Mouse (Mus musculus) E14TG2a.4 (cell line): ENCODE results near the gene Creb3l4.

ENCODE experiments used
- CTCF ChIP-seq: conservative IDR thresholded peaks from 2 replicates; pipeline ENCODE4 v1.5.1; 2014; ENCODE audit warnings: low read length
- NANOG ChIP-seq: IDR thresholded peaks from 2 replicates; pipeline ENCODE4 v1.6.1; 2014; ENCODE audit warnings: borderline replicate concordance, low read length, mixed read lengths
- POU5F1 ChIP-seq: IDR thresholded peaks from 2 replicates; pipeline ENCODE4 v1.6.1; 2014; ENCODE audit warnings: low read length, borderline replicate concordance

GRCm38 (mm10) chr3:90292345-90293275 lies 49.3 kb upstream of the Creb3l4 start, which contains the start of gene Gatad2b:
- TF ChIP-seq CTCF (no peak), POU5F1 (no peak), NANOG (peak; percentile 10; the same call in 1 of the 2 replicates)
